Mouse (Mus musculus): Measurements from ENCODE around the gene Gramd1b. TPM values are rescaled to one million over a fixed set of nuclear protein-coding genes. Genes with fewer than 3 reads are reported as not detected.

Gramd1b gene
- polyA plus RNA-seq, 1 experiment from 2014 or later: 3.0 TPM

- 87% methylated on average over 15 of the region's 15 CpGs for WGBS
- H3K9ac ChIP-seq: no peak overlapping the region
- no peak overlapping the region for H3K27ac ChIP-seq
- no peaks in the 10 kb centered on the region for H3K9me3 ChIP-seq
- H3K27me3 ChIP-seq (replicated peaks): no peaks in the 10 kb centered on the region
- H3K4me3 ChIP-seq (replicated peaks): no peak overlapping the region
- H3K4me1 ChIP-seq (replicated peaks): 0 out of 2 replicates have a peak, but pooled peaks cover 3% of the 10 kb centered on the region
- 0 out of 2 replicates have a peak, but pooled peaks have one; percentile 0 for ATAC-seq
- no peak overlapping the region for H3K4me2 ChIP-seq (replicated peaks)
- H3K36me3 ChIP-seq: no peaks in the 10 kb centered on the region
These were observed 199.5 kb downstream of the Gramd1b start for GRCm38 (mm10) chr9:40331411-40332286.

- Histone ChIP-seq H3K9ac (no peak overlapping the region), H3K9me3 (no peaks in the 10 kb centered on the region), H3K36me3 (no peaks in the 10 kb centered on the region), H3K4me3 (replicated peaks) (no peak overlapping the region), H3K4me1 (replicated peaks) (peaks cover 10% of the 10 kb centered on the region), H3K4me2 (replicated peaks) (no peak overlapping the region), H3K27me3 (replicated peaks) (no peaks in the 10 kb centered on the region), H3K27ac (no peak overlapping the region)
- 58% methylated on average over 19 of the region's 19 CpGs for WGBS
- peak; percentile 86 for ATAC-seq
These were observed 200.4 kb downstream of the Gramd1b start for GRCm38 (mm10) chr9:40330609-40331382.

GRCm38 (mm10) chr9:40326260-40326915 lies 204.8 kb downstream of the Gramd1b start:
- Histone ChIP-seq H3K27ac (no peak overlapping the region), H3K4me2 (replicated peaks) (no peak overlapping the region; the same call in 1 of the 2 replicates), H3K9me3 (no peaks in the 10 kb centered on the region), H3K4me1 (replicated peaks) (peaks cover 19% of the 10 kb centered on the region), H3K27me3 (replicated peaks) (no peaks in the 10 kb centered on the region), H3K36me3 (no peaks in the 10 kb centered on the region), H3K4me3 (replicated peaks) (no peak overlapping the region), H3K9ac (no peak overlapping the region)
- 49% methylated on average over 7 of the region's 7 CpGs for WGBS
- ATAC-seq: no peak

DNA sequence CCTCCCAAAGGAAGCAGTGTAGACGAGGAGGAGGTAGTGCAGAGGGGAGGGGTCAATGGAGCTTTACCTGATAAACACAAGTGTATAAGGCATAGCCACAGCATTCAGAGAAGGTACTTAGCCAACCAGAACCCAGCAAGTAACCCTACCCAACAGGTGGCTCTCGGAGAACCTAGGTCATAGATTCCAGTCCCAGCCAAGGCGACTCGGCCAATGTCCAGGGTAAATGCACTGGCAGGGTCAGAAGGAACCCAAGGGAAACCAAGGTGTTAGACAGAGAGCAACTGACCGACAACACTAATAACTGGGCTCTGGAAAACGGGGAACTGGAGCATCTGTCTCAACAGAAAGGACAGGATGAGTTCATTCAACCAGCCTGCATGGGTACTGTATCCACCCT lies 206.4 kb downstream of the Gramd1b start:
- Histone ChIP-seq H3K4me3 (replicated peaks) (peak overlapping the region; percentile 43), H3K27me3 (replicated peaks) (no peaks in the 10 kb centered on the region), H3K36me3 (no peaks in the 10 kb centered on the region), H3K9me3 (no peaks in the 10 kb centered on the region), H3K9ac (no peak overlapping the region), H3K4me2 (replicated peaks) (peak overlapping the region; percentile 56), H3K27ac (peak overlapping the region; percentile 4; the same call in 1 of the 2 replicates), H3K4me1 (replicated peaks) (peaks cover 30% of the 10 kb centered on the region)
- ATAC-seq: no peak
- WGBS: 77% methylated on average over 6 of the region's 6 CpGs

GRCm38 (mm10) chr9:40324232-40324792 lies 206.9 kb downstream of the Gramd1b start:
- peak; percentile 16; the same call in 1 of the 2 replicates for ATAC-seq
- Histone ChIP-seq H3K9me3 (no peaks in the 10 kb centered on the region), H3K36me3 (no peaks in the 10 kb centered on the region), H3K27me3 (replicated peaks) (no peaks in the 10 kb centered on the region), H3K9ac (no peak overlapping the region), H3K4me1 (replicated peaks) (peaks cover 30% of the 10 kb centered on the region), H3K27ac (peak overlapping the region; percentile 4; the same call in 1 of the 2 replicates), H3K4me3 (replicated peaks) (peak overlapping the region; percentile 43), H3K4me2 (replicated peaks) (peak overlapping the region; percentile 56)
- 70% methylated on average over 4 of the region's 4 CpGs for WGBS

- peak overlapping the region; percentile 4 for H3K27ac ChIP-seq
- 51% methylated on average over 6 of the region's 6 CpGs for whole genome bisulfite sequencing
- H3K9ac ChIP-seq: peak overlapping the region; percentile 9; the same call in 1 of the 2 replicates
These were observed 207.4 kb downstream of the Gramd1b start for GRCm38 (mm10) chr9:40323773-40324172.

DNA sequence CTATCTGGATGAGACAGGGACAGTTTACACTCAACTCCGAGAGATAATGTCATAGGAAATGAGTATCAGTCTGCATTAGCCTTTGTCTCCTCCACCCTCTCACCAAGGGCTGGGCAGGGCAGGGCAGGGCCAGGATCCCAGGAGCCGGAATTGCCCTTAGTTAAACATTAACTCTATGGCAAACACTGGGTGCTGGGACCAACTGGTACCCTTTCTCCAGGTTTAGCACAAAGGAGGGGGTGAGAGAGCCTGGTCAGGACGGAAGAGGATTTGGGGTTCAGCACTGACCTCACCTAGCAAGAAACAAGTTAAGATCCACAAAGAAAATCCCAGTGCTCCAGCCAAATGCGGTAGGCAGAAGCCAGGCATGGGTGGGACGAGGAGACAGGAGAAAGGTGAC lies 208.0 kb downstream of the Gramd1b start:
- Histone ChIP-seq H3K4me3 (replicated peaks) (peak overlapping the region; percentile 43), H3K27ac (peak overlapping the region; percentile 10; the same call in 1 of the 2 replicates), H3K4me1 (replicated peaks) (peaks cover 30% of the 10 kb centered on the region), H3K4me2 (replicated peaks) (peak overlapping the region; percentile 56), H3K36me3 (no peaks in the 10 kb centered on the region), H3K9me3 (no peaks in the 10 kb centered on the region), H3K27me3 (replicated peaks) (no peaks in the 10 kb centered on the region), H3K9ac (peak overlapping the region; percentile 9; the same call in 1 of the 2 replicates)
- ATAC-seq: peak; percentile 88
- WGBS: 42% methylated on average over 5 of the region's 5 CpGs

More at GRCm38 (mm10) chr9:40323773-40324172, 207.4 kb downstream of the Gramd1b start:
- Histone ChIP-seq H3K4me2 (replicated peaks) (peak overlapping the region; percentile 56), H3K36me3 (no peaks in the 10 kb centered on the region), H3K4me1 (replicated peaks) (peaks cover 30% of the 10 kb centered on the region), H3K4me3 (replicated peaks) (peak overlapping the region; percentile 43), H3K27me3 (replicated peaks) (no peaks in the 10 kb centered on the region), H3K9me3 (no peaks in the 10 kb centered on the region)
- ATAC-seq: peak; percentile 29

- Histone ChIP-seq H3K4me1 (replicated peaks) (peaks cover 30% of the 10 kb centered on the region), H3K9ac (no peak overlapping the region), H3K27me3 (replicated peaks) (no peaks in the 10 kb centered on the region), H3K27ac (no peak overlapping the region), H3K9me3 (no peaks in the 10 kb centered on the region), H3K36me3 (peaks cover 1% of the 10 kb centered on the region; the same call in 1 of the 2 replicates), H3K4me3 (replicated peaks) (no peak overlapping the region), H3K4me2 (replicated peaks) (no peak overlapping the region)
- no peak for ATAC-seq
- 88% methylated on average over 3 of the region's 3 CpGs for WGBS
These were observed 208.8 kb downstream of the Gramd1b start for GRCm38 (mm10) chr9:40322372-40322771.

DNA sequence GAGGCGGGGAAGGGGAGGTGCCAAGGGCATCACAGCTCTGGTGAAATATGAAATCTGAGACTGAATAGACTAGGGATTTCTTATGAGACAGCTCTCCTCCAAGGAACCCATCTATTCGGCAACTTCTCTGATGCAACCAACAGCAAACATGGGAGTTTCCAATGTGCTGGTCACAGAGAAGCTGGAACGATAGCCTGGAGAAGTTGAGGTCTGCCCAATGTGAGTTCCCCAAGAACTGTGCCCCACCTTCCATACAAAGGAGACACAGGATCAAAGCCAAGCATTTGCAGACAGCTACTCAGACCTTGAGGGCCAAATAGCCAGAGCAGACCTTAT lies 209.5 kb downstream of the Gramd1b start:
- no peak overlapping the region for H3K4me2 ChIP-seq (replicated peaks)
- H3K36me3 ChIP-seq: peaks cover 2% of the 10 kb centered on the region; the same call in 1 of the 2 replicates
- peaks cover 30% of the 10 kb centered on the region for H3K4me1 ChIP-seq (replicated peaks)
- no peaks in the 10 kb centered on the region for H3K9me3 ChIP-seq
- no peak overlapping the region for H3K9ac ChIP-seq
- WGBS: 60% methylated on average over 3 of the region's 3 CpGs
- H3K27ac ChIP-seq: peak overlapping the region; percentile 72
- ATAC-seq: no peak
- no peaks in the 10 kb centered on the region for H3K27me3 ChIP-seq (replicated peaks)
- H3K4me3 ChIP-seq (replicated peaks): no peak overlapping the region

GRCm38 (mm10) chr9:40320879-40321667 lies 210.1 kb downstream of the Gramd1b start:
- peaks cover 2% of the 10 kb centered on the region; the same call in 1 of the 2 replicates for H3K36me3 ChIP-seq
- peaks cover 25% of the 10 kb centered on the region for H3K4me1 ChIP-seq (replicated peaks)
- peak overlapping the region; percentile 72 for H3K27ac ChIP-seq
- no peak overlapping the region for H3K9ac ChIP-seq
- H3K4me3 ChIP-seq (replicated peaks): no peak overlapping the region
- ATAC-seq: peak; percentile 48
- no peaks in the 10 kb centered on the region for H3K9me3 ChIP-seq
- H3K27me3 ChIP-seq (replicated peaks): no peaks in the 10 kb centered on the region
- H3K4me2 ChIP-seq (replicated peaks): peak overlapping the region; percentile 12; the same call in 1 of the 2 replicates
- WGBS: 49% methylated on average over 12 of the region's 12 CpGs

DNA sequence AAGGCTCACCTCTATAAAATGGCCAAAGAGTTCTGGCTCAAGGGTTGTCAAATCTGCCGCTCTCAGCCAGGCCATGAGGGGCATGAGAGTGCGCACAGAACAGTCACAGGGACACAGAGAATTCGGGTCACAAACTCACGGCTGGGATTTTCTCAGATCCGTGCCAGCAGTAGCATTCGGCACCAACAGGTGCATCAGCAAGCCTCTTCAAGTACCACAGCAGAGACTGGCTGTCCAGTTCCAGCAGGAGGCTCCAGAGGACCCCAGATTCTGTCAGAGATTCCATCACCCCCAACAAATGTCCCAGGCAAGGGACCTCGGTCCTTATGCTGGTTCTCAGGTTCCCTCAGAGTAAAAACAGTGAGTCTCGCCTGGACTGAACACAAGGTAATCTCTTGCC lies 210.8 kb downstream of the Gramd1b start:
- Histone ChIP-seq H3K4me2 (replicated peaks) (peak overlapping the region; percentile 12; the same call in 1 of the 2 replicates), H3K9ac (no peak overlapping the region), H3K4me3 (replicated peaks) (no peak overlapping the region), H3K9me3 (no peaks in the 10 kb centered on the region), H3K36me3 (peaks cover 2% of the 10 kb centered on the region; the same call in 1 of the 2 replicates), H3K4me1 (replicated peaks) (peaks cover 20% of the 10 kb centered on the region), H3K27ac (peak overlapping the region; percentile 72; the same call in 1 of the 2 replicates), H3K27me3 (replicated peaks) (no peaks in the 10 kb centered on the region)
- 89% methylated on average over 8 of the region's 8 CpGs for WGBS
- ATAC-seq: no peak

Data from intestine, embryonic 15.5 days (tissue).